Mouse (Mus musculus) midbrain, embryonic 14.5 days (tissue): ENCODE results near the gene Pls1. TPM values are rescaled to one million over a fixed set of nuclear protein-coding genes. Genes with fewer than 3 reads are reported as not detected.

Experiments used
- ATAC-seq: fragments of 200-750 bp; cut with Nextera tagmentation; 2 replicates; pipeline ENCODE4 v1.8.0; 2017; ENCODE audit warnings: moderate number of reproducible peaks, moderate library complexity; ENCODE audit not compliant: low FRiP score, low TSS enrichment
- DNase-seq: peaks from one replicate; pipeline ENCODE4 v3.0.0-alpha.2; 2015
- H3K27ac ChIP-seq: fragments of 300-500 bp; sonication (generic); replicated peaks from 2 replicates; pipeline ENCODE4 v1.5.1; 2014; ENCODE audit warnings: mild to moderate bottlenecking, low read depth, low read length, moderate library complexity
- H3K27me3 ChIP-seq: fragments of 300-500 bp; sonication (generic); 2 replicates; pipeline ENCODE4 v1.6.1; 2014; ENCODE audit warnings: low read length, control low read depth, mixed read lengths; ENCODE audit not compliant: control insufficient read depth, insufficient read depth
- H3K36me3 ChIP-seq: fragments of 300-500 bp; sonication (generic); 2 replicates; pipeline ENCODE4 v1.6.1; 2014; ENCODE audit warnings: low read length, control low read depth; ENCODE audit not compliant: control insufficient read depth, insufficient read depth
- H3K4me1 ChIP-seq: fragments of 300-500 bp; sonication (generic); 2 replicates; pipeline ENCODE4 v1.6.1; 2014; ENCODE audit warnings: mild to moderate bottlenecking, antibody characterized with exemption, low read length, control low read depth; ENCODE audit not compliant: control insufficient read depth, insufficient read depth
- H3K4me2 ChIP-seq: fragments of 300-500 bp; sonication (generic); 2 replicates; pipeline ENCODE4 v1.6.1; 2014; ENCODE audit warnings: mild to moderate bottlenecking, low read length, moderate library complexity
- H3K4me3 ChIP-seq: fragments of 300-500 bp; sonication (generic); replicated peaks from 2 replicates; pipeline ENCODE4 v1.5.1; 2014; ENCODE audit warnings: low read depth, low read length
- H3K9ac ChIP-seq: fragments of 300-500 bp; sonication (generic); replicated peaks from 2 replicates; pipeline ENCODE4 v1.6.1; 2014; ENCODE audit warnings: mild to moderate bottlenecking, low read length, moderate library complexity
- H3K9me3 ChIP-seq: fragments of 300-500 bp; sonication (generic); 2 replicates; pipeline ENCODE4 v1.6.1; 2016; ENCODE audit warnings: low read length, control low read depth, mixed read lengths; ENCODE audit not compliant: control insufficient read depth
- WGBS: fragments of 180-500 bp; shearing (Covaris S2); extraction: QIAGEN DNeasy Blood & Tissue Kit; methylation state at CpG from one replicate; pipeline ENCODE4 v1.1.7; 2014; 5-methylcytosine and 5-hydroxymethylcytosine counted together
- polyA plus RNA-seq: library from polyadenylated mRNA; unstranded; fragments of >200 nt; fragmentation: Nextera tagmentation; extraction: Ambion mirVana; gene quantifications from 2 replicates; pipeline ENCODE4 v1.2.1, GENCODE M21; 2014

The Pls1 gene
- polyA plus RNA-seq, 1 experiment from 2014 or later, result 3.3 TPM

- DNase-seq (no peak), ATAC-seq (no peak)
- H3K4me1 ChIP-seq, result no peaks in the 10 kb centered on the region
- no peaks in the 10 kb centered on the region for H3K36me3 ChIP-seq
- H3K4me2 ChIP-seq, result no peak overlapping the region
- no peaks in the 10 kb centered on the region for H3K9me3 ChIP-seq
- no peak overlapping the region for H3K9ac ChIP-seq
- H3K27me3 ChIP-seq, result no peaks in the 10 kb centered on the region
- 94% methylated on average over 8 of the region's 8 CpGs for WGBS
- H3K4me3 ChIP-seq, result no peak overlapping the region
- no peak overlapping the region for H3K27ac ChIP-seq
These were observed 83.7 kb downstream of the Pls1 start for GRCm38 (mm10) chr9:95761381-95761780.

- Histone ChIP-seq H3K9me3 (no peaks in the 10 kb centered on the region), H3K9ac (peak overlapping the region; percentile 89), H3K36me3 (no peaks in the 10 kb centered on the region), H3K27ac (no peak overlapping the region), H3K27me3 (0 out of 2 replicates have a peak, but pooled peaks cover 9% of the 10 kb centered on the region), H3K4me2 (peak overlapping the region; percentile 81), H3K4me3 (peak overlapping the region; percentile 94), H3K4me1 (peaks cover 8% of the 10 kb centered on the region; the same call in 1 of the 2 replicates)
- ATAC-seq (no peak), DNase-seq (peak; percentile 50)
- 41% methylated on average over 9 of the region's 9 CpGs for WGBS
These were observed 94.4 kb downstream of the Pls1 start for GRCm38 (mm10) chr9:95750746-95751145.

DNA sequence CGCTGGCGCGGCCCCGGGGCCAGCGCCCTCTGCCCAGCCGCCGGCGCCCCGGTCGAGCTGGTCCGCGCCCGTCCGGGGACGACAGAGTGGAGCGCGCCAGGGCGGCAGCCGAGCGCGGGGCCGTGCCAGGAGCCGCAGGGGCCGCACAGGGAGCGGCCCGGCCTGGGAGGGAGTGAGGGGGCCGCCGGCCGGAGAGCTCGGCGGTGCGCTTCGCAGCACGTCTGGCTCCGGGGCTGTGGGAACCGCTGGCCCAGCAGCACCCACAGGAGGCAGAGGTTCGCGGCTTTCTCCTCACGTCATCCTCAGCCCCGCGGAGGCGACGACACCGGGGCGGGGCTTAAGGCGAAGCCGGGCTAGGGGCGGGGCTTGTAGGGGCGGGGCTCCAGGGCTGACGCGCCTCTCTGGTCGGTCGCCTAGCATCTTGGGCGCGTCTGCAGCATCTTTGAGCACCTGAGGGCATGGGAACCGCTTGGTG is 95.0 kb downstream of the Pls1 start, which contains the start of gene Trpc1:
Gene Trpc1, minus strand, starts transcription at position 339 of the 475 bp plus-strand sequence.
- under 1% methylated on average over 54 of the region's 56 CpGs for WGBS
- ATAC-seq (peak; percentile 97), DNase-seq (peak; percentile 95)
- H3K36me3 ChIP-seq, result no peaks in the 10 kb centered on the region
- H3K9me3 ChIP-seq, result no peaks in the 10 kb centered on the region
- H3K27ac ChIP-seq, result peak within 1 kb of the TSS; percentile 57
- peak within 1 kb of the TSS; percentile 94 for H3K4me3 ChIP-seq
- H3K27me3 ChIP-seq, result 0 out of 2 replicates have a peak, but pooled peaks cover 9% of the 10 kb centered on the region
- H3K4me1 ChIP-seq, result peaks cover 11% of the 10 kb centered on the region; the same call in 1 of the 2 replicates
- peak within 1 kb of the TSS; percentile 81 for H3K4me2 ChIP-seq
- peak within 1 kb of the TSS; percentile 89 for H3K9ac ChIP-seq

GRCm38 (mm10) chr9:95749461-95749928 is 95.6 kb downstream of the Pls1 start:
- DNase-seq (peak; percentile 58), ATAC-seq (peak; percentile 78)
- peaks cover 11% of the 10 kb centered on the region; the same call in 1 of the 2 replicates for H3K4me1 ChIP-seq
- H3K9me3 ChIP-seq, result no peaks in the 10 kb centered on the region
- under 1% methylated on average over 34 of the region's 34 CpGs for WGBS
- peak overlapping the region; percentile 89 for H3K9ac ChIP-seq
- H3K4me3 ChIP-seq, result peak overlapping the region; percentile 94
- H3K36me3 ChIP-seq, result no peaks in the 10 kb centered on the region
- H3K27me3 ChIP-seq, result 0 out of 2 replicates have a peak, but pooled peaks cover 9% of the 10 kb centered on the region
- H3K4me2 ChIP-seq, result peak overlapping the region; percentile 81
- peak overlapping the region; percentile 57; the same call in 1 of the 2 replicates for H3K27ac ChIP-seq

DNA sequence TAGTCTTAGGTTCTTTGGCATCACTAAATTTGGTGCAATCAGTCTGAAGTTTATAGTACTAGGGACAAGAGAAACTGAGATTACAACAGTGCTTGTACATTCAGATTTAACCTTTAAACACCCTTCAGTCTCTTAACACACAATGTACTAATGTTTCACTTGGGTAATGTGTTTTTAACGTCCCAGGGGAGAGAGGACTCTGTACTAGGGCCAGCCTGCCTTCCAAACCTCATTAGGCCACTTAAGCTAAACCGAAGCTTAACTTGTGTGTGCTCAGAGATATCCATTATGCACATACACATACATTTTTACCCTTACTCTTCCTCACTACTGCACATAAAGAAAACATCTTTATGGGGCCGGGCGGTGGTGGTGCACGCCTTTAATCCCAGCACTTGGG is 97.8 kb downstream of the Pls1 start:
- WGBS, result 89% methylated on average over 5 of the region's 5 CpGs
- Histone ChIP-seq H3K4me2 (no peak overlapping the region), H3K4me3 (no peak overlapping the region), H3K27ac (no peak overlapping the region), H3K9ac (no peak overlapping the region), H3K9me3 (no peaks in the 10 kb centered on the region), H3K4me1 (peaks cover 11% of the 10 kb centered on the region; the same call in 1 of the 2 replicates), H3K27me3 (0 out of 2 replicates have a peak, but pooled peaks cover 9% of the 10 kb centered on the region), H3K36me3 (no peaks in the 10 kb centered on the region)
- no peak for DNase-seq
- ATAC-seq, result no peak

DNA sequence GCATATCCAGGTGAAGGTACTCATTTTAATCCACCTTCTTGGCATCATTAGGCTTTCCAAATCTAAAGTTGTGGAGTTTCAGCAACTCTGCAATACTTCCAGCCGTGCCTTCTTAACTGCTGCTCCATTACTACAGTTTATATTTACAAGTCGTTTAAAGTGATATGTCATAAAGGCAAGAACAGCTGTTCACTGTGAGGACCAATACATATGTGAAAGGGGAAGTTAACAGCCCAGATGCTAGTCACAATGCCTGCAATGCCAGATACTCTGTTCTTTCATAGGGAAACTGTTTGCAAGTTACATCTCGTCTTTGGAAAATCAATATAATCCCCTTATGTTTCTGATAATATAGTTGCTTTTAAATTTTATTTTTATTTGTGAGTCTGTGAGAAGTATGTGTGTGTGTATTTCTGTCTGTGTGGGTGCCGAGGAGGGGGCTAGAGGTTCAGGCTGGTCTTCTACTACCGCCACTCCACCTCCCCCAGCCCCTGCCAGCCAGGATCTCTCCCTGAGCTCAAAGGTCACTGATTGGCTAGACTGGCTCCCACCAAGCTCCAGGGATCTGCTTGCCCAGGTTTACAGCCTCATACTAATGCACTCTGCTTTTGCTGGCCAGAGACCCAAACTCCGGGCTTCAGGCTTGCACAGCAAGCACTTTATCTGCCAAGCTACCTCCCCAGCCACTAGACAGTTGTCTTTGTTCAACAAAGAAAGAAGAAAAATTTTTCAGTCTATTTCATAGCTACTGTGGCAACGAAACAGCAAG is 100.1 kb downstream of the Pls1 start:
- Histone ChIP-seq H3K4me1 (peaks cover 8% of the 10 kb centered on the region; the same call in 1 of the 2 replicates), H3K4me2 (no peak overlapping the region), H3K36me3 (no peaks in the 10 kb centered on the region), H3K27ac (no peak overlapping the region), H3K27me3 (no peaks in the 10 kb centered on the region), H3K4me3 (no peak overlapping the region), H3K9ac (no peak overlapping the region), H3K9me3 (no peaks in the 10 kb centered on the region)
- DNase-seq, result peak; percentile 3
- WGBS, result 70% methylated on average over 7 of the region's 7 CpGs
- ATAC-seq, result no peak

- Histone ChIP-seq H3K4me1 (no peaks in the 10 kb centered on the region), H3K27me3 (no peaks in the 10 kb centered on the region), H3K27ac (no peak overlapping the region), H3K9ac (no peak overlapping the region), H3K9me3 (no peaks in the 10 kb centered on the region), H3K4me3 (no peak overlapping the region), H3K4me2 (no peak overlapping the region), H3K36me3 (peaks cover 7% of the 10 kb centered on the region)
- DNase-seq, result no peak
- ATAC-seq, result no peak
These were observed 108.9 kb downstream of the Pls1 start for GRCm38 (mm10) chr9:95736238-95736637.

DNA sequence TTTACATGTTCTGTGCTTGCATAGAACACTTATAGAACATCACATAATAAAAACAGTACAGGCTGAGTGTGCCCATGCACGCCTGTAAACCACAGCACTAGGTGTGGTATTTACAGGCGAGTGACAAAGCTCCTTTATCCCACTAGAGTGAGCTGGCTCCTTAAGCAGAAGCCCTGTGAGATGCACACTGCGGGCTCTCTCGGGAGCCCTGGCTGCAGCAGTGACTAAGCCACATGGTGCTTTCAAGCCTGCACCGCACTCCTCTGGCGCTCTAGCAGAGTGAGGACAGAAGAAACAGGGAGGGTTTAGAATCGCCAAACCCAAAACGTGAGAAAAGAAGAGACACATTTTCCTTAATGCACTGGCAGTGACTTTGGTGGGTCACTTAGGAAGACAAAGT is 132.5 kb downstream of the Pls1 start:
- no peak overlapping the region for H3K9ac ChIP-seq
- ATAC-seq (no peak), DNase-seq (no peak)
- H3K4me3 ChIP-seq, result no peak overlapping the region
- H3K9me3 ChIP-seq, result no peaks in the 10 kb centered on the region
- H3K27me3 ChIP-seq, result no peaks in the 10 kb centered on the region
- H3K4me1 ChIP-seq, result no peaks in the 10 kb centered on the region
- no peak overlapping the region for H3K4me2 ChIP-seq
- H3K36me3 ChIP-seq, result peaks cover 15% of the 10 kb centered on the region; the same call in 1 of the 2 replicates
- WGBS, result 37% methylated on average over 8 of the region's 8 CpGs
- H3K27ac ChIP-seq, result no peak overlapping the region
